Mouse (Mus musculus): ENCODE data around the gene Olfr707. TPM values are rescaled to one million over a fixed set of nuclear protein-coding genes. Genes with fewer than 3 reads are reported as not detected.

Gene Olfr707
- polyA plus RNA-seq (2014; fragmentation: Illumina TruSeq; extraction: RNeasy Lipid Tissue Mini Kit (QIAGEN cat#74804); ENCODE audit: low read depth, low replicate concordance), result not detected

GRCm38 (mm10) chr7:106901141-106901540, at the start of gene Olfr707:
Olfr707 (minus strand) TSS chr7:106901241.

DNA sequence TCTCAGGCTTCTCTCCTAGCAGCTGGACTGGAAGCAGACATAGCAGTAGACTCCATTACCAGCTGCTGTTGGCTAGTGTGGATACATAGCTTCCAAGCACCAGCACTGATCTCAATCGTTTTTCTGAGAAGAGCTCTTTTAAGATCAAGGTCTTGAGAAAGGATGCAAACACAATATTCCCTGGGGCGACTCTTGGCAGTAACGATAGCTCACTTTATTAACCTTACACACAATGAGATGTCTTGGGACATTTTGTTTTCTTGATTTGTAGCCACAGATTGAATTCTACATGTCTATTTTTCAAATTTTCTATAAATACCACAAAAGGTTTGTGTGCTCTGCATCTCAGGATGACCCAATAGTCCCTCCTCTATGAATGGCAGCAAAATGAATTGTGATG, 47.2 kb upstream of the Olfr707 start, which contains the start of gene Olfr710:
TSS of gene Olfr710 (minus strand) at position 101 of the 400 bp plus-strand sequence.

DNA sequence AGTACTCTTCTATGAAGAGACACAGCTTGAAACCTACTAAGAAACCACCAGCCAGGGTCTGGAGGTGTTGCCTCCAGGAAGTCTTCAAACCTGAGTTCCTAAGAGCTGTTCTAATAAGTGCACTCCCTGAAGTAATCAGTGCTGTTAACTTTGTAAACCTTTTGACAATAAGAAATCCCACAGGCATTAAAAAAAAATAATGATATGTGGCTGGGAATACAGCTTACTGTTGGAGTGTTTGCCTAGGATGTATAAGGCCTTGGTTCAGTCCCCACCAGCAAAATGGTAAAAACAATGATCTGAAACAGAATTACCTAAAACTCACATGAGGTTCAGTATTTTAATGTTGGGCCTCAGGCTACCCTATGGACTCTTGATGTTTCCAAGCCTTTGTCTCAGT, 31.1 kb upstream of the Olfr707 start, which contains the start of gene Olfr709-ps1:
TSS of gene Olfr709-ps1 (minus strand) at position 101 of the 400 bp plus-strand sequence.

GRCm38 (mm10) chr7:106907676-106908075, 6.6 kb upstream of the Olfr707 start, which contains the start of gene Olfr1532-ps1:
Olfr1532-ps1 (plus strand) TSS chr7:106908001.

DNA sequence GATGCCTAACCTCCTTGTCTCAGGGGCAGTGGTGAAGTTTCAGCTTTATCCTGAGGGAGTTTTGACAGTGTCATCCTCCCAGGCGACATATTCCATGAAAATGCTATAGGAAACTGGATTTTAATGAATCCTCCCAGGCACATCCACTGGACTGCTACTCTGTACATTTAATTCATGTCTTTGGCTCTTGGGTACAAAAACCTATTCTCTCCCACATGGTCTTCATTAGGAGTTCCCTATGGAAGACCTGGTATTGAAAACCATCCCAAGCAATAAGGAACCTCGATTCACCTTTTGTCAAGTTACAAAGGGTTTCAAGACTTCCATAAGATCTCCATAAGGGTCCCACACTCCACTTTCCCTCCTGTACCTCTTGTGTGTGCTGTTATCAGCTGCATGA, 13.0 kb downstream of the Olfr707 start, which contains the start of gene Olfr706:
TSS of gene Olfr706 (minus strand) at position 101 of the 400 bp plus-strand sequence.

DNA sequence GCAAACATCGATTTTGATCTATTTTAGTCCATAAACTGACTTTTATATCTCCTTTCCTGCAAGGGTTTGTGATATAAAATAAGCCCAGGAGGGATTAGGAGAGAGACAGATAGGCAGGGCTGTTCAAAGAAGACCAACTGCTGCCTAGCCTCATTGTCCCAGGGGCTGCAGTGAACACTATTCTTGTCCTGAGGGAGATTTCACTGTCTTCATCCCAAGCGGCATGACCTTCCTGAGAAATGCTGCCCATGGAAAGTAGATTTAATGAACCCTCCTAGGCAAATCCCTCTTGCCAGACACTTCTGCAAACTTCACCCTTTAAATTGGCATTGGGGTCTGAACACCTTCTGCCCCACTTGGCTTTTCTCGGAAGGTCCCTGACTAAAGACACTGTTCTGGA, 24.2 kb downstream of the Olfr707 start, which contains the start of gene Olfr705:
TSS of gene Olfr705 (minus strand) at position 101 of the 400 bp plus-strand sequence.

DNA sequence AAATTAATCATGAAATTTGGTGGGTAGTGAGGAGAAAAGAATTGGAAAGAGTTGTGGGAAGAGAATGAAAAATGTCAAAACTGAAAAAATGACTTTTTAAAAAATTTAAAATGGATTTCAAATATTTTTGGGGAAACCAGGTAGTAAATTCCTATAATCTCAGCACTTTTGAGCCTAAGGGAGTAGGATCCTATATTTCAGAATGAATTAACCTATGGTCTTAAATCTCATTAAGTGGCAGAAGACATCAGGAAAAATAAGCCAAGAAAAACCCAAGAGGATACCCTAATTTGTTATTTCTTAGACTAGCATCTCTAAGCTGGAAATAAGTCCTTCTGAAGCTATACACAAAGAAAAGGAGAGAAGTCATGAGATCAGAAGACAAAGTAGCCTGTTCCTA, 38.2 kb downstream of the Olfr707 start, which contains the start of gene Olfr704:
TSS of gene Olfr704 (plus strand) at position 301 of the 400 bp plus-strand sequence.

GRCm38 (mm10) chr7:106843060-106843459, 58.0 kb downstream of the Olfr707 start, which contains the start of gene Olfr703:
Olfr703 (plus strand) TSS chr7:106843360.

Other genes starting within 250 kb of the Olfr707 start
- not detected for gene Olfr693, start 220.7 kb downstream of the Olfr707 start, polyA plus RNA-seq (2014; fragmentation: Illumina TruSeq; extraction: RNeasy Lipid Tissue Mini Kit (QIAGEN cat#74804); ENCODE audit: low read depth, low replicate concordance)
- gene Olfr694, start 209.4 kb downstream of the Olfr707 start, polyA plus RNA-seq (2014; fragmentation: Illumina TruSeq; extraction: RNeasy Lipid Tissue Mini Kit (QIAGEN cat#74804); ENCODE audit: low read depth, low replicate concordance), result not detected
- not detected for gene Olfr695, start 184.8 kb downstream of the Olfr707 start, polyA plus RNA-seq (2014; fragmentation: Illumina TruSeq; extraction: RNeasy Lipid Tissue Mini Kit (QIAGEN cat#74804); ENCODE audit: low read depth, low replicate concordance)
- gene Olfr697, start 158.8 kb downstream of the Olfr707 start, polyA plus RNA-seq (2014; fragmentation: Illumina TruSeq; extraction: RNeasy Lipid Tissue Mini Kit (QIAGEN cat#74804); ENCODE audit: low read depth, low replicate concordance), result not detected
- not detected for gene Olfr698, start 145.8 kb downstream of the Olfr707 start, polyA plus RNA-seq (2014; fragmentation: Illumina TruSeq; extraction: RNeasy Lipid Tissue Mini Kit (QIAGEN cat#74804); ENCODE audit: low read depth, low replicate concordance)
- not detected for gene Olfr699, start 108.0 kb downstream of the Olfr707 start, polyA plus RNA-seq (2014; fragmentation: Illumina TruSeq; extraction: RNeasy Lipid Tissue Mini Kit (QIAGEN cat#74804); ENCODE audit: low read depth, low replicate concordance)
- not detected for gene Olfr700, start 92.4 kb downstream of the Olfr707 start, polyA plus RNA-seq (2014; fragmentation: Illumina TruSeq; extraction: RNeasy Lipid Tissue Mini Kit (QIAGEN cat#74804); ENCODE audit: low read depth, low replicate concordance)
- gene Olfr701, start 87.1 kb downstream of the Olfr707 start, polyA plus RNA-seq (2014; fragmentation: Illumina TruSeq; extraction: RNeasy Lipid Tissue Mini Kit (QIAGEN cat#74804); ENCODE audit: low read depth, low replicate concordance), result not detected
- gene Olfr702, start 67.3 kb downstream of the Olfr707 start, polyA plus RNA-seq (2014; fragmentation: Illumina TruSeq; extraction: RNeasy Lipid Tissue Mini Kit (QIAGEN cat#74804); ENCODE audit: low read depth, low replicate concordance), result not detected
- not detected for gene Olfr703, start 57.9 kb downstream of the Olfr707 start, polyA plus RNA-seq (2014; fragmentation: Illumina TruSeq; extraction: RNeasy Lipid Tissue Mini Kit (QIAGEN cat#74804); ENCODE audit: low read depth, low replicate concordance)
- not detected for gene Olfr704, start 38.1 kb downstream of the Olfr707 start, polyA plus RNA-seq (2014; fragmentation: Illumina TruSeq; extraction: RNeasy Lipid Tissue Mini Kit (QIAGEN cat#74804); ENCODE audit: low read depth, low replicate concordance)
- not detected for gene Olfr705, start 24.4 kb downstream of the Olfr707 start, polyA plus RNA-seq (2014; fragmentation: Illumina TruSeq; extraction: RNeasy Lipid Tissue Mini Kit (QIAGEN cat#74804); ENCODE audit: low read depth, low replicate concordance)
- gene Olfr706, start 13.1 kb downstream of the Olfr707 start, polyA plus RNA-seq (2014; fragmentation: Illumina TruSeq; extraction: RNeasy Lipid Tissue Mini Kit (QIAGEN cat#74804); ENCODE audit: low read depth, low replicate concordance), result not detected
- gene Olfr1532-ps1, start 6.8 kb upstream of the Olfr707 start, polyA plus RNA-seq (2014; fragmentation: Illumina TruSeq; extraction: RNeasy Lipid Tissue Mini Kit (QIAGEN cat#74804); ENCODE audit: low read depth, low replicate concordance), result not detected
- not detected for gene Olfr709-ps1, start 31.0 kb upstream of the Olfr707 start, polyA plus RNA-seq (2014; fragmentation: Illumina TruSeq; extraction: RNeasy Lipid Tissue Mini Kit (QIAGEN cat#74804); ENCODE audit: low read depth, low replicate concordance)
- gene Olfr710, start 47.1 kb upstream of the Olfr707 start, polyA plus RNA-seq (2014; fragmentation: Illumina TruSeq; extraction: RNeasy Lipid Tissue Mini Kit (QIAGEN cat#74804); ENCODE audit: low read depth, low replicate concordance), result not detected
- gene Olfr6, start 62.7 kb upstream of the Olfr707 start, polyA plus RNA-seq (2014; fragmentation: Illumina TruSeq; extraction: RNeasy Lipid Tissue Mini Kit (QIAGEN cat#74804); ENCODE audit: low read depth, low replicate concordance), result not detected
- not detected for gene Olfr711, start 74.2 kb upstream of the Olfr707 start, polyA plus RNA-seq (2014; fragmentation: Illumina TruSeq; extraction: RNeasy Lipid Tissue Mini Kit (QIAGEN cat#74804); ENCODE audit: low read depth, low replicate concordance)
- gene Olfr2, start 104.8 kb upstream of the Olfr707 start, polyA plus RNA-seq (2014; fragmentation: Illumina TruSeq; extraction: RNeasy Lipid Tissue Mini Kit (QIAGEN cat#74804); ENCODE audit: low read depth, low replicate concordance), result not detected
- not detected for gene Olfr713, start 129.9 kb upstream of the Olfr707 start, polyA plus RNA-seq (2014; fragmentation: Illumina TruSeq; extraction: RNeasy Lipid Tissue Mini Kit (QIAGEN cat#74804); ENCODE audit: low read depth, low replicate concordance)
- not detected for gene Olfr714, start 169.7 kb upstream of the Olfr707 start, polyA plus RNA-seq (2014; fragmentation: Illumina TruSeq; extraction: RNeasy Lipid Tissue Mini Kit (QIAGEN cat#74804); ENCODE audit: low read depth, low replicate concordance)
- gene Olfr17, start 192.0 kb upstream of the Olfr707 start, polyA plus RNA-seq (2014; fragmentation: Illumina TruSeq; extraction: RNeasy Lipid Tissue Mini Kit (QIAGEN cat#74804); ENCODE audit: low read depth, low replicate concordance), result not detected
- gene Olfr715b, start 209.1 kb upstream of the Olfr707 start, polyA plus RNA-seq (2014; fragmentation: Illumina TruSeq; extraction: RNeasy Lipid Tissue Mini Kit (QIAGEN cat#74804); ENCODE audit: low read depth, low replicate concordance), result not detected
- not detected for gene Olfr715, start 229.8 kb upstream of the Olfr707 start, polyA plus RNA-seq (2014; fragmentation: Illumina TruSeq; extraction: RNeasy Lipid Tissue Mini Kit (QIAGEN cat#74804); ENCODE audit: low read depth, low replicate concordance)
- gene Olfr716, start 237.1 kb upstream of the Olfr707 start, polyA plus RNA-seq (2014; fragmentation: Illumina TruSeq; extraction: RNeasy Lipid Tissue Mini Kit (QIAGEN cat#74804); ENCODE audit: low read depth, low replicate concordance), result not detected